Mouse (Mus musculus): Measurements from ENCODE around the gene Dnm2. TPM values are rescaled to one million over a fixed set of nuclear protein-coding genes. Genes with fewer than 3 reads are reported as not detected.
"Not testable (repeated sequence)": the region's sequence is repeated elsewhere in the genome, so short reads cannot be mapped to it uniquely, and the experiment has no call there.

Gene Dnm2
- polyA plus RNA-seq, 1 experiment, result 374 TPM

DNA sequence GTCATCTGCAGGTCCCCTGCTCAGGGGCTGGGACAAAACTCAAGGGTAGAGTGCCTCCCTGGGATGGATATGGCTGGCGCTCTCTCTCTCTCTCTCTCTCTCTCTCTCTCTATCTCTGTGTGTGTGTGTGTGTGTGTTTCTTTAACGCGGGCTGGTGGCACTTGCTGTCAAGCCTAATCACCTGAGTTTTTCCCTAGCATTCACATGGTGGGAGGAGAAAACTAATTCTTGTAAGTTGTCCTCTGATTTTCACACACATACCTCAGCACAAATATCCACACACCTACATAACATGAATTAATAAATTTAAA lies 101.9 kb downstream of the Dnm2 start:
- H3K4me1 ChIP-seq (replicated peaks; ENCODE audit: control insufficient read depth, insufficient read depth, low read length), result peaks cover 17% of the 10 kb centered on the region
- DNase-seq, result no peak

DNA sequence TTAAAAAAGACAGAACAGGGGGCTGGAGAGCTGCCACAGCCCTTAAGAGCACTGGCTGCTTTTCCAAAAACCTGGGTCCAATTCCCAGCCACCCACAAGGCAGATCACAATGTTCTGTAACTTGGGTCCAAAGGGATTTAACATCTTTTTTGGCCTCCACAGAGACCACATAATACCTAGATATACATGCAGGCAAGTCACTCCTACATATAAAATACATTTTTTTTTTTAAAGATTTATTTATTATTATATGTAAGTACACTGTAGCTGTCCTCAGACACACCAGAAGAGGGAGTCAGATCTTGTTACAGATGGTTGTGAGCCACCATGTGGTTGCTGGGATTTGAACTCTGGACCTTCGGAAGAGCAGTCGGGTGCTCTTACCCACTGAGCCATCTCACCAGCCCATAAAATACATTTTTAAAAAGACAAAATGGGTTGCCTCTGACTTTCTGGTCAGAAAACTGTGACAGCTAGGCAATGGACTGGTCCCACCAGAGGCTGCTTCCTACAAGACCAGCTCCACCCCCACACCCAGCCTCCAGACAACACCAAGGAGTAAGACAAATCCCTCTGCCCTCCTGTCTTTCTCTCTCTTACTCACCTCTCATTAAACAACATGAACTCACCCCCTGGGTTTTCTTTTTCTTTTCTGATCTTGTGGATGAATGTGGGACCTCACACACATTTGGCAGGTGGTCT lies 102.5 kb downstream of the Dnm2 start:
- 100% methylated on average over 2 of the region's 2 CpGs for WGBS
- peaks cover 17% of the 10 kb centered on the region for H3K4me1 ChIP-seq (replicated peaks; ENCODE audit: control insufficient read depth, insufficient read depth, low read length)
- no peaks in the 10 kb centered on the region for H3K36me3 ChIP-seq (ENCODE audit: control insufficient read depth, insufficient read depth, low read length)
- no peaks in the 10 kb centered on the region for H3K27me3 ChIP-seq (ENCODE audit: control insufficient read depth, insufficient read depth, low read length)
- no peak overlapping the region for H3K4me3 ChIP-seq (ENCODE audit: control insufficient read depth, insufficient read depth, low read length)
- H3K27ac ChIP-seq (ENCODE audit: control insufficient read depth, insufficient read depth, low read length), result no peak overlapping the region
- TF ChIP-seq POLR2A (IDR thresholded peaks at IDR 0.05; ENCODE audit: control insufficient read depth, extremely low read depth, insufficient read depth, low read length, poor library complexity) (no peak), CTCF (IDR thresholded peaks at IDR 0.05; ENCODE audit: borderline replicate concordance, control insufficient read depth, extremely low read depth, insufficient read depth, low read length, poor library complexity) (no peak)
- DNase-seq, result no peak

More for the DNA sequence above, 101.9 kb downstream of the Dnm2 start:
- WGBS, result 35% methylated on average over 3 of the region's 3 CpGs
- Histone ChIP-seq H3K27me3 (ENCODE audit: control insufficient read depth, insufficient read depth, low read length) (no peaks in the 10 kb centered on the region), H3K36me3 (ENCODE audit: control insufficient read depth, insufficient read depth, low read length) (no peaks in the 10 kb centered on the region), H3K4me3 (ENCODE audit: control insufficient read depth, insufficient read depth, low read length) (peak overlapping the region; percentile 72), H3K27ac (ENCODE audit: control insufficient read depth, insufficient read depth, low read length) (no peak overlapping the region)
- TF ChIP-seq POLR2A (IDR thresholded peaks at IDR 0.05; ENCODE audit: control insufficient read depth, extremely low read depth, insufficient read depth, low read length, poor library complexity), result no peak

DNA sequence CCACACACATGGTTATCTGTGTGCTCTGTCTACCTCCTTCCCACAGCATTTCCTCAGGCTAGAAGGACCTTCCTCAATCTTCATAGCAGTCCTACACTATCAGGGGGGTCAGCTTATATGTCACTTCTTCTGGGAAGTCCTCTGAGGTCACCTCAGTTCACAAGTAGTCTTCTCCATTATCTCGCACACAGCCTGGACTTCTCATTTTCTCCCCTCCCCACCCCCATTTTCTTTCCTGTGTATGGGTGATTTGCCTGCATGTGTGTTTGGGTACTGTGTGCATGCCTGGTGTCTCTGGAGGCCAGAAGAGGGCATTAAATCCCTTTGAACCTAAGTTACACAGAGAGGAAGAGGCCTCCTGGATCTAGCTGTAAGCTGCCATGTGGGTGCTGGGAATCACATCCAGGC lies 103.2 kb downstream of the Dnm2 start:
- TF ChIP-seq POLR2A (IDR thresholded peaks at IDR 0.05; ENCODE audit: control insufficient read depth, extremely low read depth, insufficient read depth, low read length, poor library complexity) (no peak), CTCF (IDR thresholded peaks at IDR 0.05; ENCODE audit: borderline replicate concordance, control insufficient read depth, extremely low read depth, insufficient read depth, low read length, poor library complexity) (no peak)
- Histone ChIP-seq H3K36me3 (ENCODE audit: control insufficient read depth, insufficient read depth, low read length) (no peaks in the 10 kb centered on the region), H3K4me1 (replicated peaks; ENCODE audit: control insufficient read depth, insufficient read depth, low read length) (peaks cover 17% of the 10 kb centered on the region), H3K27ac (ENCODE audit: control insufficient read depth, insufficient read depth, low read length) (no peak overlapping the region), H3K4me3 (ENCODE audit: control insufficient read depth, insufficient read depth, low read length) (no peak overlapping the region), H3K27me3 (ENCODE audit: control insufficient read depth, insufficient read depth, low read length) (no peaks in the 10 kb centered on the region)
- no peak for DNase-seq
- 96% methylated on average over 1 of the region's 1 CpGs for whole genome bisulfite sequencing

DNA sequence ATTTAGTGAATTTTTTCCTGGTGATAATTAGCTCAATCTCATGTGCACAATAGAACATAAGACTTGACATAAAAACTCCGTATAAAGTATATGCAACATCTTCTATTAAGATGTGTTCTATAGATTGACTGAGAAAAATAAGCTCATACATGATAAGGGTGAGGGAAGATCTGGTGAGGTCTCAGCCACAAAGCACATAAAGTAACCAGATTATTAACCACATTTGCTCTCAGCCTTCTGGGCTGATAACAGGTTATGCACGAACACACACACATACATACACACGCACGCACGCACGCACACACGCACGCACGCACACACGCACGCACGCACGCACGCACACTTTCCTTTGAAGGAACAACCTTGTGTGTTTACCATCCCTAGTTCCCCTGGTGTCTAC lies 111.8 kb downstream of the Dnm2 start:
- Histone ChIP-seq H3K4me1 (replicated peaks; ENCODE audit: control insufficient read depth, insufficient read depth, low read length) (peaks cover 6% of the 10 kb centered on the region), H3K36me3 (ENCODE audit: control insufficient read depth, insufficient read depth, low read length) (no peaks in the 10 kb centered on the region), H3K4me3 (ENCODE audit: control insufficient read depth, insufficient read depth, low read length) (no peak overlapping the region), H3K27me3 (ENCODE audit: control insufficient read depth, insufficient read depth, low read length) (no peaks in the 10 kb centered on the region), H3K27ac (ENCODE audit: control insufficient read depth, insufficient read depth, low read length) (no peak overlapping the region)
- WGBS, result 49% methylated on average over 14 of the region's 14 CpGs
- no peak for TF ChIP-seq POLR2A (IDR thresholded peaks at IDR 0.05; ENCODE audit: control insufficient read depth, extremely low read depth, insufficient read depth, low read length, poor library complexity)
- no peak for TF ChIP-seq CTCF (IDR thresholded peaks at IDR 0.05; ENCODE audit: borderline replicate concordance, control insufficient read depth, extremely low read depth, insufficient read depth, low read length, poor library complexity)
- no peak for DNase-seq

DNA sequence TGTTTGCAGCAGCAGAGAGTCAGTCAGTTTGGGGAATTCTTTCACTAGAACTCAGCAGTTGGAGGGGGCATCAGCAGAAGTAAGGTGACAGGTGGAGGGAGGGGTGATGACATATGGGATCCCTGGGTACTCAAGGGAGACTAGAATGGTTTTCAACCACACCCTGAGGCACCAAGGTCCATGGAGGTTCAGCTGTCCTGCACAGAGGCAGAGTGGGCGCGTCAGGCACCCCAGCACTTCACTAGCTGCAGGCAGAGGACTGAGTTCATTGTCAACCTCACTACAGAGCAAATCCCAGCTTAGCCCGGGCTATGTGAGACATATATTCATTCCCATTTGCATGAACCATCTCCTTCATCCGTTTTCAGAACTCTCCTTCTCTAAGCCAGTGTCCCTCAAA lies 112.3 kb downstream of the Dnm2 start:
- no peaks in the 10 kb centered on the region for H3K27me3 ChIP-seq (ENCODE audit: control insufficient read depth, insufficient read depth, low read length)
- no peak for DNase-seq
- no peak overlapping the region for H3K4me3 ChIP-seq (ENCODE audit: control insufficient read depth, insufficient read depth, low read length)
- TF ChIP-seq CTCF (IDR thresholded peaks at IDR 0.05; ENCODE audit: borderline replicate concordance, control insufficient read depth, extremely low read depth, insufficient read depth, low read length, poor library complexity) (no peak), POLR2A (IDR thresholded peaks at IDR 0.05; ENCODE audit: control insufficient read depth, extremely low read depth, insufficient read depth, low read length, poor library complexity) (no peak)
- no peaks in the 10 kb centered on the region for H3K36me3 ChIP-seq (ENCODE audit: control insufficient read depth, insufficient read depth, low read length)
- H3K4me1 ChIP-seq (replicated peaks; ENCODE audit: control insufficient read depth, insufficient read depth, low read length), result peaks cover 6% of the 10 kb centered on the region
- no peak overlapping the region for H3K27ac ChIP-seq (ENCODE audit: control insufficient read depth, insufficient read depth, low read length)
- 72% methylated on average over 4 of the region's 4 CpGs for WGBS

DNA sequence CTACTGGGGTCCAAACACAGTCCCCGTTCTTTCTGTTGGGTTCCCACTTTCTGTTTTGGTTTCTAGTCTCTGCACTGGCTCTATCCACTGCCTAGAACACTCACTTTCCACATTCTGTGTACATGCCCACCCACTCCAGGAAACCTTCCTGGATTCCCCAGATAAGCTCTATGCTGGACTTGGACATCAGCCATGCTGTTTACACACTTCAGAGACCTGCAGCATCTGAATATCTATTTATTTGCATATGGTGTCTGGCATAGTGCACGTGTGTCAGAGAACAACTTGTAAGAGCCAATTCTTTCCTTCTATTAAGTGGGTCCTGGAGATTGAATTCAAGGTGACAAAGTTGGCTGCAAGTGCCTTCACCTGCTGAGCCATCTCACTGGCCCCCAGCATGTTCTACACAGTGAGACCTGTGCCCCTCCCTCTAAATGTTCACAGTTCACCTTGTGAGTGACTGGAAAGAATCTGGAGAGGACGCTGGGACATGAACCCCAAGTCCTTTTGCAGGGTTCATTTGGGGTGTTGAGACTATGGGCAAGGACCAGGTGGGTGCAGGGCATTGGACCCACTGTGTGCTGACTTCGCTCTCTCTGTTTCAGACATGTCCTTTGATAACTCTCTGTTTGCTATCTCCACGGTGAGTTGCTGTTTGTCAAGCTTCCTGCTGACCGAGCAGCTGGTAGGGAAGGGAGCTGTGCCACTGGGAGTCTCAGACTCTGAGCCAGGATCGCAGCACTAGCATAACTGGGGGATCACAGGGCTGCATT lies 115.5 kb downstream of the Dnm2 start:
- peaks cover 6% of the 10 kb centered on the region for H3K4me1 ChIP-seq (replicated peaks; ENCODE audit: control insufficient read depth, insufficient read depth, low read length)
- 83% methylated on average over 7 of the region's 7 CpGs for WGBS
- no peak overlapping the region for H3K27ac ChIP-seq (ENCODE audit: control insufficient read depth, insufficient read depth, low read length)
- TF ChIP-seq POLR2A (IDR thresholded peaks at IDR 0.05; ENCODE audit: control insufficient read depth, extremely low read depth, insufficient read depth, low read length, poor library complexity), result no peak
- no peak for TF ChIP-seq CTCF (IDR thresholded peaks at IDR 0.05; ENCODE audit: borderline replicate concordance, control insufficient read depth, extremely low read depth, insufficient read depth, low read length, poor library complexity)
- no peak for DNase-seq
- H3K27me3 ChIP-seq (ENCODE audit: control insufficient read depth, insufficient read depth, low read length), result no peaks in the 10 kb centered on the region
- no peak overlapping the region for H3K4me3 ChIP-seq (ENCODE audit: control insufficient read depth, insufficient read depth, low read length)
- H3K36me3 ChIP-seq (ENCODE audit: control insufficient read depth, insufficient read depth, low read length), result no peaks in the 10 kb centered on the region

DNA sequence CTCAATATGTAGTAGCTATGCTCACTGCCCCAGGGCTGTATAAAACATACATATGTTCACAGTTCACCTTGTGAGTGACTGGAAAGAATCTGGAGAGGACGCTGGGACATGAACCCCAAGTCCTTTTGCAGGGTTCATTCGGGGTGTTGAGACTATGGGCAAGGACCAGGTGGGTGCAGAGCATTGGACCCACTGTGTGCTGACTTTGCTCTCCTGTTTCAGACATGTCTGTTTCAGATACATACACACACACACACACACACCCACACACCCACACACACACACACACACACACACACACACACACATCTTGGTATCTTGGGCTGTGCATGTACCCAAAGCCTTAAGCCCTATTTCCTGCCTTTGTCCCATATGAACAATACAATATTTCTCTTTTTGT lies 117.3 kb downstream of the Dnm2 start:
- not testable (repeated sequence) for DNase-seq; H3K27me3 ChIP-seq (ENCODE audit: control insufficient read depth, insufficient read depth, low read length); H3K4me1 ChIP-seq (replicated peaks; ENCODE audit: control insufficient read depth, insufficient read depth, low read length); H3K4me3 ChIP-seq (ENCODE audit: control insufficient read depth, insufficient read depth, low read length); H3K36me3 ChIP-seq (ENCODE audit: control insufficient read depth, insufficient read depth, low read length); H3K27ac ChIP-seq (ENCODE audit: control insufficient read depth, insufficient read depth, low read length)
- WGBS, result 96% methylated on average over 2 of the region's 2 CpGs
